Mouse (Mus musculus): ENCODE data around the gene Abo. TPM values are rescaled to one million over a fixed set of nuclear protein-coding genes. Genes with fewer than 3 reads are reported as not detected.

Gene Abo
- polyA plus RNA-seq (2014; fragmentation: Illumina TruSeq; extraction: RNeasy Lipid Tissue Mini Kit (QIAGEN cat#74804); ENCODE audit: low read depth, low replicate concordance): not detected

DNA sequence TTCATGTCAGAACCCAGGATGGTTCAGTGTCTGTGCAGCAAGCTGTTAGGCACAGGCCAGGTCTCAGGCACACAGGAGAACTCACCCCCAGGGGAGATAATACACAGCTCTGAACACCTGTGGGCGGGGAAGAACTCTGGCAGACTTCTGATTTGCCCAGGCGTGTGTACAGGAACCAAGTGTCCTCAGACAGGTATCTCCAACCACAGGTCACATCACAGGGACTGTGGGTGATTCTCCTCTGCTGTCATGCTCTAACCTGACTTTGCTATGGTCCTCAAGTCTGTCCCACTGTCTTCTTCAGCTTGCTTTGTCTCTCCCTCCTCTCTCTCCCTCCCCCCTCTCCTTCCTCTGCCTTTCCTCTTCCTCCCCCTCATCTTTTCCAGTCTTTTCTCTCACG lies at the start of gene Abo:
TSS of gene Abo (minus strand) at position 101 of the 400 bp plus-strand sequence.

GRCm38 (mm10) chr2:26910124-26910993 lies 45.6 kb upstream of the Abo start, which contains the start of the genes Med22 and Rpl7a:
Gene Med22, minus strand, starts transcription at chr2:26910677.
Gene Rpl7a, plus strand, starts transcription at chr2:26910764.

GRCm38 (mm10) chr2:26902467-26903220 lies 37.9 kb upstream of the Abo start, which contains the start of gene Surf6:
Gene Surf6, minus strand, starts transcription at chr2:26902879.

Other genes starting within 250 kb of the Abo start
- gene Fam69b, start 236.5 kb downstream of the Abo start, polyA plus RNA-seq (2014; fragmentation: Illumina TruSeq; extraction: RNeasy Lipid Tissue Mini Kit (QIAGEN cat#74804); ENCODE audit: low read depth, low replicate concordance): not detected
- gene Lcn4, start 193.7 kb downstream of the Abo start, polyA plus RNA-seq (2014; fragmentation: Illumina TruSeq; extraction: RNeasy Lipid Tissue Mini Kit (QIAGEN cat#74804); ENCODE audit: low read depth, low replicate concordance): not detected
- 7.5 TPM for gene Surf6, start 37.9 kb upstream of the Abo start, polyA plus RNA-seq (2014; fragmentation: Illumina TruSeq; extraction: RNeasy Lipid Tissue Mini Kit (QIAGEN cat#74804); ENCODE audit: low read depth, low replicate concordance)
- gene Med22, start 45.7 kb upstream of the Abo start, polyA plus RNA-seq (2014; fragmentation: Illumina TruSeq; extraction: RNeasy Lipid Tissue Mini Kit (QIAGEN cat#74804); ENCODE audit: low read depth, low replicate concordance): 16.4 TPM
- gene Rpl7a, start 45.8 kb upstream of the Abo start, polyA plus RNA-seq (2014; fragmentation: Illumina TruSeq; extraction: RNeasy Lipid Tissue Mini Kit (QIAGEN cat#74804); ENCODE audit: low read depth, low replicate concordance): 44.3 TPM
- 15.9 TPM for gene Surf2, start 51.4 kb upstream of the Abo start, polyA plus RNA-seq (2014; fragmentation: Illumina TruSeq; extraction: RNeasy Lipid Tissue Mini Kit (QIAGEN cat#74804); ENCODE audit: low read depth, low replicate concordance)
- gene Surf1, start 51.6 kb upstream of the Abo start, polyA plus RNA-seq (2014; fragmentation: Illumina TruSeq; extraction: RNeasy Lipid Tissue Mini Kit (QIAGEN cat#74804); ENCODE audit: low read depth, low replicate concordance): 57.5 TPM
- 114 TPM for gene Surf4, start 68.9 kb upstream of the Abo start, polyA plus RNA-seq (2014; fragmentation: Illumina TruSeq; extraction: RNeasy Lipid Tissue Mini Kit (QIAGEN cat#74804); ENCODE audit: low read depth, low replicate concordance)
- gene Stkld1, start 69.1 kb upstream of the Abo start, polyA plus RNA-seq (2014; fragmentation: Illumina TruSeq; extraction: RNeasy Lipid Tissue Mini Kit (QIAGEN cat#74804); ENCODE audit: low read depth, low replicate concordance): not detected
- 52.8 TPM for gene Rexo4, start 99.4 kb upstream of the Abo start, polyA plus RNA-seq (2014; fragmentation: Illumina TruSeq; extraction: RNeasy Lipid Tissue Mini Kit (QIAGEN cat#74804); ENCODE audit: low read depth, low replicate concordance)
- gene Adamts13, start 108.4 kb upstream of the Abo start, polyA plus RNA-seq (2014; fragmentation: Illumina TruSeq; extraction: RNeasy Lipid Tissue Mini Kit (QIAGEN cat#74804); ENCODE audit: low read depth, low replicate concordance): not detected
- gene Cacfd1, start 144.9 kb upstream of the Abo start, polyA plus RNA-seq (2014; fragmentation: Illumina TruSeq; extraction: RNeasy Lipid Tissue Mini Kit (QIAGEN cat#74804); ENCODE audit: low read depth, low replicate concordance): 22.2 TPM
- not detected for gene Slc2a6, start 163.0 kb upstream of the Abo start, polyA plus RNA-seq (2014; fragmentation: Illumina TruSeq; extraction: RNeasy Lipid Tissue Mini Kit (QIAGEN cat#74804); ENCODE audit: low read depth, low replicate concordance)
- gene Mymk, start 207.2 kb upstream of the Abo start, polyA plus RNA-seq (2014; fragmentation: Illumina TruSeq; extraction: RNeasy Lipid Tissue Mini Kit (QIAGEN cat#74804); ENCODE audit: low read depth, low replicate concordance): not detected
- gene Adamtsl2, start 214.4 kb upstream of the Abo start, polyA plus RNA-seq (2014; fragmentation: Illumina TruSeq; extraction: RNeasy Lipid Tissue Mini Kit (QIAGEN cat#74804); ENCODE audit: low read depth, low replicate concordance): 0.93 TPM